Mouse (Mus musculus) olfactory bulb, adult 2 months (tissue): ENCODE measurements around the gene Nfe2l1.

Source experiments
- CTCF ChIP-seq: fragments of 200-500 bp; IDR thresholded peaks from 2 replicates; pipeline ENCODE4 v1.5.1; 2012; ENCODE audit warnings: low read depth, mild to moderate bottlenecking, low read length, moderate library complexity; ENCODE audit not compliant: insufficient read depth
- POLR2A ChIP-seq: fragments of 200-500 bp; IDR thresholded peaks from 2 replicates; pipeline ENCODE4 v1.6.1; 2012; ENCODE audit warnings: mild to moderate bottlenecking, low read depth, low read length, moderate library complexity; ENCODE audit not compliant: insufficient read depth

- TF ChIP-seq CTCF (no peak), POLR2A (no peak)
These were observed 10.1 kb upstream of the Nfe2l1 start for GRCm38 (mm10) chr11:96839877-96840276.
